Mouse (Mus musculus): Measurements from ENCODE around the gene Scaf8. TPM values are rescaled to one million over a fixed set of nuclear protein-coding genes. Genes with fewer than 3 reads are reported as not detected.
"Not testable (repeated sequence)": the region's sequence is repeated elsewhere in the genome, so short reads cannot be mapped to it uniquely, and the experiment has no call there.

Scaf8 gene
- polyA plus RNA-seq, 1 experiment from 2014 or later, result 20.2 TPM

DNA sequence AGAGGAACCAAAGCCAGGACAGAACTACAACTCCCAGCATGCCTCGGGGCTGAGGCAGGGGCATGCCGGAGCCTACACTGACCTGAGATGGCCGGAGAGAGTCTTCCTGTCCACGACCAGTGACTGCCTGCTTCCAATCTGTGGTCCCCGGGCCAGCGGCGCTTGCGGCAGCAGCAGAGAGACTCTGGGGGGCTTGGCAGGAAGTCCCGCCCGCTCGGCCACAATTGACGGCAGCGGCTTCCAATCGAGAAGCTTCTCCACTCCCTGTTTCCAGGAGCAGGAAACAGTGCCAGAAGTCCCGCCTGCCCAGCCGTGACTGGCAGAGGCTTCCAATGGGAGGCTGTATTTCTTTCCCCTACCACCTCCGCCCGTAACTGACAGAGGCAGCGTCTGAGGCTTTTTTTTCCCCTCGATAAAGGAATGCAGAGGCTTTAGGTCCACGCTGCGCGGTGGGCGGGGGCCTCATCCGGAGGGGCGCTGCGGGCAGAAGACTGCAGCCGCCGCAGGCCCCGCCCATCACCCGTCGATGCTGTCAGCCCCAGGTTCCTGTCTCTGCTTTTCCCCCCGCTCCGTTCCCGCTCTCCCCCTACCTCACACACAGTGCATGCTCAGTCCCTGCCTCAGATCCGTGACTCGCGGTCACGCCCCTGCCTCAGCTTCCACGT lies 30.8 kb upstream of the Scaf8 start:
- H3K27ac ChIP-seq (ENCODE audit: low read length), result peak overlapping the region; percentile 95
- no peaks in the 10 kb centered on the region for H3K4me1 ChIP-seq (ENCODE audit: insufficient read depth, low read length)
- WGBS, result under 1% methylated on average over 31 of the region's 40 CpGs
- peak overlapping the region; percentile 55 for H3K4me3 ChIP-seq (ENCODE audit: low read length)
- peak overlapping the region; percentile 64 for H3K4me2 ChIP-seq (replicated peaks; ENCODE audit: low read depth, low read length)
- peak overlapping the region; percentile 63 for H3K9ac ChIP-seq (replicated peaks; ENCODE audit: low read length)
- no peaks in the 10 kb centered on the region for H3K36me3 ChIP-seq (ENCODE audit: insufficient read depth, low read length)
- no peaks in the 10 kb centered on the region for H3K9me3 ChIP-seq (ENCODE audit: low read length)
- peak; percentile 78 for ATAC-seq (ENCODE audit: low FRiP score, low TSS enrichment)
- H3K27me3 ChIP-seq (ENCODE audit: insufficient read depth, low read length), result no peaks in the 10 kb centered on the region

- H3K4me3 ChIP-seq (ENCODE audit: low read length), result peak overlapping the region; percentile 55
- peak overlapping the region; percentile 64 for H3K4me2 ChIP-seq (replicated peaks; ENCODE audit: low read depth, low read length)
- peak overlapping the region; percentile 73 for H3K9ac ChIP-seq (replicated peaks; ENCODE audit: low read length)
- no peaks in the 10 kb centered on the region for H3K9me3 ChIP-seq (ENCODE audit: low read length)
- peak overlapping the region; percentile 95 for H3K27ac ChIP-seq (ENCODE audit: low read length)
- H3K36me3 ChIP-seq (ENCODE audit: insufficient read depth, low read length), result no peaks in the 10 kb centered on the region
- 0% methylated on average over 30 of the region's 31 CpGs for WGBS
- H3K27me3 ChIP-seq (ENCODE audit: insufficient read depth, low read length), result no peaks in the 10 kb centered on the region
- peak; percentile 36 for ATAC-seq (ENCODE audit: low FRiP score, low TSS enrichment)
- H3K4me1 ChIP-seq (ENCODE audit: insufficient read depth, low read length), result no peaks in the 10 kb centered on the region
These were observed 30.2 kb upstream of the Scaf8 start for GRCm38 (mm10) chr17:3084551-3084930.

DNA sequence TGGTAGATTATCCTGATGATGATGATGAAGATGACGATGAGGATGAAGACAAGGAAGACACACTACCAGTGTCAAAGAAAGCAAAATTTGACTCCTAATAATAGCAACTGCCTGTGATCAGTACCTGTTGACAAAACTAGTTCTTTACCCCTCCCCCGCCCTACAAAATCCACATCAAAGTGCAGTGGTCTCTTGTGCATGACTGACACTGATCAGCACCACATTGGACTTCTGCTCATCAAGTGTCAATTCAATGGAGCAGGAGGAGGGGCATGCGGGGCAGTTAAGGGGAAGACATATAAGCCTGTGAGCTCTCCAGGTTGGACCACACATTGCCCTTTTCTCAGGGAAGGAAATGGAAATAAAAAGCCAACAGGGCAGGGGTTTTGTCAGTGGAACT lies 29.6 kb upstream of the Scaf8 start:
- peak overlapping the region; percentile 73 for H3K9ac ChIP-seq (replicated peaks; ENCODE audit: low read length)
- no peaks in the 10 kb centered on the region for H3K4me1 ChIP-seq (ENCODE audit: insufficient read depth, low read length)
- H3K4me2 ChIP-seq (replicated peaks; ENCODE audit: low read depth, low read length), result peak overlapping the region; percentile 64
- peak overlapping the region; percentile 95; the same call in 1 of the 2 replicates for H3K27ac ChIP-seq (ENCODE audit: low read length)
- 75% methylated on average over 3 of the region's 3 CpGs for WGBS
- H3K9me3 ChIP-seq (ENCODE audit: low read length), result no peaks in the 10 kb centered on the region
- ATAC-seq (ENCODE audit: low FRiP score, low TSS enrichment), result no peak
- peak overlapping the region; percentile 55 for H3K4me3 ChIP-seq (ENCODE audit: low read length)
- no peaks in the 10 kb centered on the region for H3K27me3 ChIP-seq (ENCODE audit: insufficient read depth, low read length)
- no peaks in the 10 kb centered on the region for H3K36me3 ChIP-seq (ENCODE audit: insufficient read depth, low read length)

DNA sequence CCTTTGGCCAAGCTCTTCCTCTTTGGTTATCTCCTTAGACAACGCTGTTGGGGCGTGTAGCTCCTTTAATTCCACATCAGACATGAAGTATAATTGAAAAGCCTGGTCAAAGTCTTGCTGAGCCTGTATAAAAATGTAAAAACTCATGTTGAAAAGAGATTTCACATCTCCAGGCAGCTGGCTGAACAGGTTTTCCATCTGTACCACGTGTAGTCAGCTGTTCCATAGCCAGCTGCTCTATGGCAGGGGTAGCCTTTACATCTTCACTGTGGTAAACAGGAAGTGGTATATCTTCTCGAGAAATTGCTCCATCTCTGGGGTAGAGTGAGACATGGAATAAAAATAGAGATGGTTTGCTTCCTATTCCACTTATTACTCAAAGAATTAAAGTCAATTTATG lies 22.1 kb upstream of the Scaf8 start:
- no peaks in the 10 kb centered on the region for H3K27me3 ChIP-seq (ENCODE audit: insufficient read depth, low read length)
- H3K27ac ChIP-seq (ENCODE audit: low read length), result no peak overlapping the region
- no peaks in the 10 kb centered on the region for H3K9me3 ChIP-seq (ENCODE audit: low read length)
- 54% methylated on average over 4 of the region's 4 CpGs for WGBS
- H3K4me3 ChIP-seq (ENCODE audit: low read length), result no peak overlapping the region
- H3K4me1 ChIP-seq (ENCODE audit: insufficient read depth, low read length), result no peaks in the 10 kb centered on the region
- no peak for ATAC-seq (ENCODE audit: low FRiP score, low TSS enrichment)
- no peak overlapping the region for H3K4me2 ChIP-seq (replicated peaks; ENCODE audit: low read depth, low read length)
- no peak overlapping the region for H3K9ac ChIP-seq (replicated peaks; ENCODE audit: low read length)
- no peaks in the 10 kb centered on the region for H3K36me3 ChIP-seq (ENCODE audit: insufficient read depth, low read length)

- 90% methylated on average over 1 of the region's 1 CpGs for WGBS
- not testable (repeated sequence) for H3K27me3 ChIP-seq (ENCODE audit: insufficient read depth, low read length); H3K4me1 ChIP-seq (ENCODE audit: insufficient read depth, low read length); H3K4me2 ChIP-seq (replicated peaks; ENCODE audit: low read depth, low read length); H3K36me3 ChIP-seq (ENCODE audit: insufficient read depth, low read length); ATAC-seq (ENCODE audit: low FRiP score, low TSS enrichment); H3K9me3 ChIP-seq (ENCODE audit: low read length); H3K9ac ChIP-seq (replicated peaks; ENCODE audit: low read length); H3K4me3 ChIP-seq (ENCODE audit: low read length); H3K27ac ChIP-seq (ENCODE audit: low read length)
These were observed 15.5 kb upstream of the Scaf8 start for GRCm38 (mm10) chr17:3099273-3099672.

- Histone ChIP-seq H3K4me1 (ENCODE audit: insufficient read depth, low read length) (no peaks in the 10 kb centered on the region), H3K4me3 (ENCODE audit: low read length) (peak overlapping the region; percentile 49), H3K27me3 (ENCODE audit: insufficient read depth, low read length) (no peaks in the 10 kb centered on the region), H3K36me3 (ENCODE audit: insufficient read depth, low read length) (no peaks in the 10 kb centered on the region), H3K4me2 (replicated peaks; ENCODE audit: low read depth, low read length) (peak overlapping the region; percentile 65), H3K9me3 (ENCODE audit: low read length) (no peaks in the 10 kb centered on the region), H3K9ac (replicated peaks; ENCODE audit: low read length) (peak overlapping the region; percentile 66), H3K27ac (ENCODE audit: low read length) (no peak overlapping the region)
- peak; percentile 96 for ATAC-seq (ENCODE audit: low FRiP score, low TSS enrichment)
- WGBS, result 4% methylated on average over 14 of the region's 14 CpGs
These were observed 12.2 kb upstream of the Scaf8 start for GRCm38 (mm10) chr17:3102336-3103165.

DNA sequence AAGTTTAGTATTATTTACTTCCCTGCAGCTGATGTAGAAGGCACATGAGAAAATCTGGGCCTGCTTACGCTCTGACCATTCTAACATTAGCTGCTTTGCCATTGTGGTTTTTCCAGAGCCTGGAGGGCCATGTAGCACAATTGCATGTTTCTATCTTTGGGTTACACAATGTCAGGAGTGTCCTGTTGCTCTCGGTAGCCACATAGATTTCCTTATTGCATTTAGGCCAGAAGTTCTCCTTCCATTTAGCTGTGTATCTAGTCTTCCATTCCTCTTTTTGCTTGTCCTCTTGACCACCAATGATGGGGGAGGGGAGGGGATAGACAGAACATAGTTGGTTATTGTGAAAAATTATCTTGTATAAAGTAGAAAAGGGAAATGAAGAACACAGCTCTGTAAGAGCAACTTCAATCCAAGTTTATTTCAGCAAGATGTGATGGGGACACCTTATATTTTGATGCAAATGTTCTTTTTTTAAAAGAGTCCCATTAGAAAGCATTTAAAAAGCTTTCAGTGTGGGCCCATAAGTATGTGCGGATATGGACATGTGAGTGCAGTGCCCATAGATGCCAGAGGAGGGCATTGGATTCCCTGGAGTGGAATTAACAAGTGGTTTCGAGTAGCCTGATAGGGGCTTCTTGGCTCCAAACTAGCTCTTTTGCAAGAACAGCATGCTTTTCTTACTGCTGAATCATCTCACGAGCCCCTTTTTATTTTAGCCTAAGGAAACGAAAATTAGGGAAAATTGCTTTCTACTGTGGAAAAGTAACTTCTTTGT lies 10.4 kb upstream of the Scaf8 start:
- no peaks in the 10 kb centered on the region for H3K9me3 ChIP-seq (ENCODE audit: low read length)
- H3K27ac ChIP-seq (ENCODE audit: low read length), result no peak overlapping the region
- H3K4me3 ChIP-seq (ENCODE audit: low read length), result no peak overlapping the region
- ATAC-seq (ENCODE audit: low FRiP score, low TSS enrichment), result no peak
- H3K4me2 ChIP-seq (replicated peaks; ENCODE audit: low read depth, low read length), result no peak overlapping the region
- no peak overlapping the region for H3K9ac ChIP-seq (replicated peaks; ENCODE audit: low read length)
- H3K36me3 ChIP-seq (ENCODE audit: insufficient read depth, low read length), result no peaks in the 10 kb centered on the region
- no peaks in the 10 kb centered on the region for H3K27me3 ChIP-seq (ENCODE audit: insufficient read depth, low read length)
- H3K4me1 ChIP-seq (ENCODE audit: insufficient read depth, low read length), result no peaks in the 10 kb centered on the region
- WGBS, result 87% methylated on average over 6 of the region's 6 CpGs

DNA sequence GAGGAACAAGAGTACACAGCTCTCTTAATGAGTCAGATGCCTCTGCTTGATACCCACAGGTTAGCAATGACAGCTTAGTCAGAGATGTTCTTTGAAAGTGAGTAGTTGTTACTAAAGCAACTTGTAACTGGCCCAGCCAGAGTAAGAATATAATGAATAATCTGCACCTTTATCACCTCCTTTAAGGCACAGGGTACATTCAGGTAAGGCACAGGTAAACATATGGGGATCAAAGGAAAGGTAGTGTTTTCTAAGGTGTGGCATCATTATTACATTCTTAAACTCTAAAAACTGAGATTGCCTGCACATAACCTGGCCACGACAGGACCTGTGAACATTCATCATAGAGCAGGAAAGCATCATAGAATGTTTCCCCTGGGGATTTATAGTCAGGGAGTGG lies 9.8 kb upstream of the Scaf8 start:
- ATAC-seq (ENCODE audit: low FRiP score, low TSS enrichment), result no peak
- H3K4me3 ChIP-seq (ENCODE audit: low read length), result no peak overlapping the region
- no peaks in the 10 kb centered on the region for H3K9me3 ChIP-seq (ENCODE audit: low read length)
- 81% methylated on average over 1 of the region's 1 CpGs for WGBS
- no peaks in the 10 kb centered on the region for H3K36me3 ChIP-seq (ENCODE audit: insufficient read depth, low read length)
- H3K4me2 ChIP-seq (replicated peaks; ENCODE audit: low read depth, low read length), result no peak overlapping the region
- no peak overlapping the region for H3K9ac ChIP-seq (replicated peaks; ENCODE audit: low read length)
- no peaks in the 10 kb centered on the region for H3K4me1 ChIP-seq (ENCODE audit: insufficient read depth, low read length)
- no peaks in the 10 kb centered on the region for H3K27me3 ChIP-seq (ENCODE audit: insufficient read depth, low read length)
- H3K27ac ChIP-seq (ENCODE audit: low read length), result no peak overlapping the region

GRCm38 (mm10) chr17:3113737-3114357 lies 925 bp upstream of the Scaf8 start:
- H3K4me1 ChIP-seq (ENCODE audit: insufficient read depth, low read length), result peaks cover 18% of the 10 kb centered on the region
- H3K36me3 ChIP-seq (ENCODE audit: insufficient read depth, low read length), result no peaks in the 10 kb centered on the region
- WGBS, result under 1% methylated on average over 16 of the region's 16 CpGs
- H3K27me3 ChIP-seq (ENCODE audit: insufficient read depth, low read length), result no peaks in the 10 kb centered on the region
- no peak for ATAC-seq (ENCODE audit: low FRiP score, low TSS enrichment)
- peak overlapping the region; percentile 78 for H3K4me2 ChIP-seq (replicated peaks; ENCODE audit: low read depth, low read length)
- H3K9me3 ChIP-seq (ENCODE audit: low read length), result no peaks in the 10 kb centered on the region
- peak overlapping the region; percentile 100 for H3K27ac ChIP-seq (ENCODE audit: low read length)
- peak overlapping the region; percentile 98 for H3K9ac ChIP-seq (replicated peaks; ENCODE audit: low read length)
- H3K4me3 ChIP-seq (ENCODE audit: low read length), result peak overlapping the region; percentile 95

All from kidney, embryonic 16.5 days (tissue).